Mouse (Mus musculus): Measurements from ENCODE around the gene Wdr82. TPM values are rescaled to one million over a fixed set of nuclear protein-coding genes. Genes with fewer than 3 reads are reported as not detected.

Gene Wdr82
- polyA plus RNA-seq, 1 experiment, result 140 TPM

- Histone ChIP-seq H3K4me1 (ENCODE audit: control insufficient read depth, insufficient read depth, low read length) (peaks cover 8% of the 10 kb centered on the region), H3K4me3 (replicated peaks; ENCODE audit: insufficient read depth, low read depth, low read length) (no peak overlapping the region), H3K27ac (ENCODE audit: insufficient read depth, low read length) (no peak overlapping the region), H3K27me3 (ENCODE audit: control insufficient read depth, insufficient read depth, low read length) (no peaks in the 10 kb centered on the region)
- TF ChIP-seq POLR2A (IDR thresholded peaks at IDR 0.05; ENCODE audit: borderline replicate concordance, insufficient read depth, low read length) (no peak), CTCF (IDR thresholded peaks at IDR 0.05; ENCODE audit: borderline replicate concordance, insufficient read depth, low read depth, low read length) (peak; percentile 61; the same call in 1 of the 2 replicates)
- DNase-seq, result peak; percentile 69 to 70
- 34% methylated on average over 5 of the region's 5 CpGs for WGBS
These were observed 14.3 kb upstream of the Wdr82 start for GRCm38 (mm10) chr9:106156419-106156818.

DNA sequence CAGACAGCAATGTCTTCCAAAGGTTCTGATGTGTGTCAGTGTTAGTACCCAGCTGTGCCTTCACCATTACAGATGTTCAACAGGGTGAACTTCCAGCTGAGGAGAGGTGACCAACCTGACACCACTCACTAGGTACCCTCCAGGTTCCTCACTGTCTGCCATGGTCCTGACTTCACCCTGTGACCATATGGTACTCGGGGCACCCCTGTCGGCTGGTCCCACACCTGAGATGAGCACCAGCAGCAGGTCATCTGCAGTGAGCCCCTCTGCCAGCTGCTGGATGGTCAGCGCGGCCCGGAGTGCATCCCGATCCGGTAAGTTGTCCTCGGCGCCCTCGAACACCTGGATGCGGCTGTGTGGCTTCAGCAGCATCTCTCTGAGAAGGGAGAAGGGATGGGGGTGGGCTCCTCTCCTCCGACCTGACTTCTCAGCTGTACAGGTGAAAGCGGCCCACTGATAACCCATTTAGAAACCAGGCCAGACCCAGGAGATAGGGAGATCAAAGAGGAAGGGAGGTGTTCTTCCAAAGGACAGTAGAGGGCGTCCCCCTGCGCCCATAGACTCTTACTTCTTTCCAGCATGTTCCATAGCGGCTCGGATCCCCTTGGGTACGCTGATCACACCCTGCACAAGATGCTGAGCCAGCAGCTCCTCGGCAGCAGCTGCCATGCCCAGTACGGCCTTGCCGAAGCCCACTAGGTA is 13.7 kb upstream of the Wdr82 start:
- H3K4me1 ChIP-seq (ENCODE audit: control insufficient read depth, insufficient read depth, low read length), result peaks cover 8% of the 10 kb centered on the region
- no peak overlapping the region for H3K27ac ChIP-seq (ENCODE audit: insufficient read depth, low read length)
- no peaks in the 10 kb centered on the region for H3K27me3 ChIP-seq (ENCODE audit: control insufficient read depth, insufficient read depth, low read length)
- no peak for DNase-seq
- H3K4me3 ChIP-seq (replicated peaks; ENCODE audit: insufficient read depth, low read depth, low read length), result no peak overlapping the region
- TF ChIP-seq CTCF (IDR thresholded peaks at IDR 0.05; ENCODE audit: borderline replicate concordance, insufficient read depth, low read depth, low read length) (no peak), POLR2A (IDR thresholded peaks at IDR 0.05; ENCODE audit: borderline replicate concordance, insufficient read depth, low read length) (no peak)
- whole genome bisulfite sequencing, result 76% methylated on average over 21 of the region's 21 CpGs

- TF ChIP-seq POLR2A (IDR thresholded peaks at IDR 0.05; ENCODE audit: borderline replicate concordance, insufficient read depth, low read length), result no peak
- Histone ChIP-seq H3K27me3 (ENCODE audit: control insufficient read depth, insufficient read depth, low read length) (no peaks in the 10 kb centered on the region), H3K4me1 (ENCODE audit: control insufficient read depth, insufficient read depth, low read length) (peaks cover 8% of the 10 kb centered on the region), H3K27ac (ENCODE audit: insufficient read depth, low read length) (no peak overlapping the region), H3K4me3 (replicated peaks; ENCODE audit: insufficient read depth, low read depth, low read length) (no peak overlapping the region)
- WGBS, result 82% methylated on average over 10 of the region's 10 CpGs
- DNase-seq, result no peak
These were observed 13.2 kb upstream of the Wdr82 start for GRCm38 (mm10) chr9:106157623-106157925.

DNA sequence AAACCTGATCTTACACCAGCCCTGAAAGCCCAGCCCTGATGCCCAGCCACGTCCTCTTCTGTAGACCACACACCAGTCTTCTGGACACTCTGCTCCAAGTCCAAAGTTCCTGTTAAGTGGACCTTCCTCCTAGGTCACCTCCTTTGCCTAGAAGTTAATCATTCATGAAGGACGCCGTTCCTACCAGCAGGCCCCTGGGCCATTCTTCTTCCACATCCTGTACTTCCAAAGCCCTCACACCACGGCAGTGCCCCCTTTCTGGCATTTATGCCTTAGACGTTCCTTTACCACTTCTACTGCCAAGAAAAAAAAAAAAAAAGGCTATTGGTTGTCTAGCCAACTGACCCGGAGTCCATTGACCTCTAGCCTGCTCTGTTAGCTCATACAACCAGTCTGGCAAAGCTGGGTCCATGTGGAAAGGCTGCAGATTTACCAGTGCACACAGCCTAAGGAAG is 12.7 kb upstream of the Wdr82 start, which contains the start of gene Glyctk:
Gene Glyctk, minus strand, starts transcription at position 102 of the 455 bp plus-strand sequence.
- no peak within 1 kb of the TSS for H3K4me3 ChIP-seq (replicated peaks; ENCODE audit: insufficient read depth, low read depth, low read length)
- peaks cover 8% of the 10 kb centered on the region for H3K4me1 ChIP-seq (ENCODE audit: control insufficient read depth, insufficient read depth, low read length)
- H3K27me3 ChIP-seq (ENCODE audit: control insufficient read depth, insufficient read depth, low read length), result no peaks in the 10 kb centered on the region
- 70% methylated on average over 6 of the region's 6 CpGs for WGBS
- DNase-seq, result no peak
- no peak for TF ChIP-seq POLR2A (IDR thresholded peaks at IDR 0.05; ENCODE audit: borderline replicate concordance, insufficient read depth, low read length)
- TF ChIP-seq CTCF (IDR thresholded peaks at IDR 0.05; ENCODE audit: borderline replicate concordance, insufficient read depth, low read depth, low read length), result no peak
- H3K27ac ChIP-seq (ENCODE audit: insufficient read depth, low read length), result no peak within 1 kb of the TSS

- H3K27me3 ChIP-seq (ENCODE audit: control insufficient read depth, insufficient read depth, low read length), result no peaks in the 10 kb centered on the region
- no peak overlapping the region for H3K4me3 ChIP-seq (replicated peaks; ENCODE audit: insufficient read depth, low read depth, low read length)
- TF ChIP-seq CTCF (IDR thresholded peaks at IDR 0.05; ENCODE audit: borderline replicate concordance, insufficient read depth, low read depth, low read length), result no peak
- TF ChIP-seq POLR2A (IDR thresholded peaks at IDR 0.05; ENCODE audit: borderline replicate concordance, insufficient read depth, low read length), result no peak
- WGBS, result 80% methylated on average over 9 of the region's 9 CpGs
- no peak overlapping the region for H3K27ac ChIP-seq (ENCODE audit: insufficient read depth, low read length)
- DNase-seq, result no peak
- H3K4me1 ChIP-seq (ENCODE audit: control insufficient read depth, insufficient read depth, low read length), result peaks cover 2% of the 10 kb centered on the region
These were observed 11.5 kb upstream of the Wdr82 start for GRCm38 (mm10) chr9:106159237-106159636.

DNA sequence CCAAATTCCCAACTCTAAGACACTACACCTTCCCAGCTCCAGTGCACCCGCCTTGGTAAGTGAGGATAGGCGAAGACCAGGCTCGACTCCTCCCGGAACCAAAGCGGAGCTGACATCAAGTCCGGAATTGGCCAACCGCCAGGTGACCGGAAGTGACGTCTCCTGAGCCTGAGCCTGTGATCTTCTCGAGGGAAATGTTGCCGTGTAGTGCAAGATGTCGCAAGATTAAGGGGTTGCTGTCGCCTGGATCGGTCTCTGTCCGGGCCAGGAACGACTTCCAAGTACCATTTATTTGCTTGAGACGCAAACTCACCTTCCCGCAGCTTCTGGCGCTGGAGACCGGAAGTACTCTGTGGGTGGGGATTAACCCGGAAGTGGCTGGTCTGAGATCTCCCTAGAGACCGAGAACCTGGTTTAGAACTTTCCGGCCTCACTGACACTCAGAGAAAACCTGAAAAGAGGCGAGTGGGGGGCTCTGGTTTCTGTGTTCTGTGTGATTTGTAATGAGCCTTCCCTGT is 10.9 kb upstream of the Wdr82 start:
- peak overlapping the region; percentile 94 for H3K4me3 ChIP-seq (replicated peaks; ENCODE audit: insufficient read depth, low read depth, low read length)
- DNase-seq, result peak; percentile 95 to 99
- 1% methylated on average over 24 of the region's 24 CpGs for WGBS
- H3K27me3 ChIP-seq (ENCODE audit: control insufficient read depth, insufficient read depth, low read length), result no peaks in the 10 kb centered on the region
- H3K27ac ChIP-seq (ENCODE audit: insufficient read depth, low read length), result peak overlapping the region; percentile 99
- H3K4me1 ChIP-seq (ENCODE audit: control insufficient read depth, insufficient read depth, low read length), result no peaks in the 10 kb centered on the region; the same call in none of the 2 replicates
- TF ChIP-seq POLR2A (IDR thresholded peaks at IDR 0.05; ENCODE audit: borderline replicate concordance, insufficient read depth, low read length), result peak; percentile 69; the same call in 1 of the 2 replicates
- TF ChIP-seq CTCF (IDR thresholded peaks at IDR 0.05; ENCODE audit: borderline replicate concordance, insufficient read depth, low read depth, low read length), result no peak

DNA sequence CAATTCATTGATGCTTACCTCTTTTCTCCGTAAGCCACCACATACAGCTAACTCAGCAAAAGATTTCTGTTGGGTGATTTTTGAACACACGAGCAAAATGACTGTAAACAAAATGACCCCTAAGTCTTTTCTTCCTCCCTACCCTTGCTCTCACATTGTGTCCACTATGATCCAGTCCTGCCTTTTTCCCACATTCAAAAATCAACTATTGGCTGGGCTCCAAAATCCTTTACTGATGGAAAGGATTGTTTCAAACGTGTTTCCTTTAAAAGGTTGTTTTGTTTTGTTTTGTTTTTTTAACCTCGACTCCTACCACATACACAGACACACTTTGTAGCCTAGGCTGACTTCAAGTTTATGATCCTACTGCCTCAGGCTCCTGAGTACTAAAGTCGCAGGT is 10.3 kb upstream of the Wdr82 start:
- no peak for DNase-seq
- H3K4me3 ChIP-seq (replicated peaks; ENCODE audit: insufficient read depth, low read depth, low read length), result peak overlapping the region; percentile 94
- no peak for TF ChIP-seq CTCF (IDR thresholded peaks at IDR 0.05; ENCODE audit: borderline replicate concordance, insufficient read depth, low read depth, low read length)
- no peaks in the 10 kb centered on the region for H3K27me3 ChIP-seq (ENCODE audit: control insufficient read depth, insufficient read depth, low read length)
- H3K27ac ChIP-seq (ENCODE audit: insufficient read depth, low read length), result peak overlapping the region; percentile 99
- 45% methylated on average over 5 of the region's 5 CpGs for WGBS
- no peaks in the 10 kb centered on the region; the same call in none of the 2 replicates for H3K4me1 ChIP-seq (ENCODE audit: control insufficient read depth, insufficient read depth, low read length)

- DNase-seq, result no peak
- H3K4me1 ChIP-seq (ENCODE audit: control insufficient read depth, insufficient read depth, low read length), result peaks cover 3% of the 10 kb centered on the region
- no peak overlapping the region for H3K4me3 ChIP-seq (replicated peaks; ENCODE audit: insufficient read depth, low read depth, low read length)
- 75% methylated on average over 2 of the region's 2 CpGs for WGBS
- TF ChIP-seq POLR2A (IDR thresholded peaks at IDR 0.05; ENCODE audit: borderline replicate concordance, insufficient read depth, low read length) (no peak), CTCF (IDR thresholded peaks at IDR 0.05; ENCODE audit: borderline replicate concordance, insufficient read depth, low read depth, low read length) (no peak)
- no peak overlapping the region for H3K27ac ChIP-seq (ENCODE audit: insufficient read depth, low read length)
- no peaks in the 10 kb centered on the region for H3K27me3 ChIP-seq (ENCODE audit: control insufficient read depth, insufficient read depth, low read length)
These were observed 4.0 kb upstream of the Wdr82 start for GRCm38 (mm10) chr9:106166709-106167108.
